Mouse (Mus musculus) forebrain, embryonic 14.5 days (tissue): ENCODE results near the gene Ppm1g. TPM values are rescaled to one million over a fixed set of nuclear protein-coding genes. Genes with fewer than 3 reads are reported as not detected.
A peak's percentile ranks its signal among the peaks of the same experiment; 100 is the strongest.

Source experiments
- ATAC-seq: fragments of 200-750 bp; cut with Nextera tagmentation; 2 replicates; pipeline ENCODE4 v1.8.0; 2017; ENCODE audit warnings: mild to moderate bottlenecking, moderate library complexity
- DNase-seq: peaks from one replicate; pipeline ENCODE4 v3.0.0-alpha.2; 2015; ENCODE audit warnings: low spot score
- H3K27ac ChIP-seq: fragments of 300-500 bp; sonication (generic); 2 replicates; pipeline ENCODE4 v1.5.1; 2014; ENCODE audit warnings: low read depth, mild to moderate bottlenecking, control low read depth, low read length, moderate library complexity
- H3K27me3 ChIP-seq: fragments of 300-500 bp; sonication (generic); replicated peaks from 2 replicates; pipeline ENCODE4 v1.6.1; 2014; ENCODE audit warnings: low read length, control low read depth, mixed read lengths; ENCODE audit not compliant: control insufficient read depth, insufficient read depth
- H3K36me3 ChIP-seq: fragments of 300-500 bp; sonication (generic); 2 replicates; pipeline ENCODE4 v1.6.1; 2014; ENCODE audit warnings: low read length, control low read depth; ENCODE audit not compliant: control insufficient read depth, insufficient read depth
- H3K4me1 ChIP-seq: fragments of 300-500 bp; sonication (generic); 2 replicates; pipeline ENCODE4 v1.6.1; 2014; ENCODE audit warnings: antibody characterized with exemption, low read length, control low read depth; ENCODE audit not compliant: control insufficient read depth, insufficient read depth
- H3K4me2 ChIP-seq: fragments of 300-500 bp; sonication (generic); 2 replicates; pipeline ENCODE4 v1.6.1; 2014; ENCODE audit warnings: mild to moderate bottlenecking, control low read depth, low read length
- H3K4me3 ChIP-seq: fragments of 300-500 bp; sonication (generic); 2 replicates; pipeline ENCODE4 v1.5.1; 2014; ENCODE audit warnings: low read depth, low read length, control low read depth
- H3K9ac ChIP-seq: fragments of 300-500 bp; sonication (generic); 2 replicates; pipeline ENCODE4 v1.6.1; 2014; ENCODE audit warnings: mild to moderate bottlenecking, low read length, control low read depth, moderate library complexity
- H3K9me3 ChIP-seq: fragments of 300-500 bp; sonication (generic); replicated peaks from 2 replicates; pipeline ENCODE4 v1.6.1; 2016; ENCODE audit warnings: low read length, control low read depth, mixed read lengths; ENCODE audit not compliant: control insufficient read depth
- WGBS: fragments of 180-500 bp; shearing (Covaris S2); extraction: QIAGEN DNeasy Blood & Tissue Kit; methylation state at CpG from one replicate; pipeline ENCODE4 v1.1.7; 2014; 5-methylcytosine and 5-hydroxymethylcytosine counted together
- polyA plus RNA-seq: library from polyadenylated mRNA; unstranded; fragments of >200 nt; fragmentation: Nextera tagmentation; extraction: Ambion mirVana; gene quantifications from 2 replicates; pipeline ENCODE4 v1.2.1, GENCODE M21; 2014

The Ppm1g gene
- polyA plus RNA-seq, 1 experiment from 2014 or later, result 133 TPM

DNA sequence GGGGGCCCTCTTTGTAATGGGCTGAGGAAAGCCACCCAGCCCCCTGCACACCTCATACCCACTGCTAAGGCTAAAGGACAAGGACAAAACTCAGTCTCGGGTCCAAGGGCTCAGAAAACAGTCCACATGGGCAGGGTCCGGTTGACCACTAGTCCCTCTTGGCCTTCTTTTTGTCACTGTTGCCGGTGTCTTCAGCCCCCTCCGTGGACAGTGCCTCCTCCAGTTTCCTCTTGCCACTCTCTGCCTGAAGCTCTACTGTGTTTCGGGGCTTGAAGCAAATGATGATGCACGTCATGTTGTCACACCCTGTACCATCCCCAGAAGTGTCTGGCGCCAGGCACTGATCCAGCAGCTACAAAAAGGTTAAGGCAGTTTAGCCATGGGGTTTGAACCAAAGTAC lies 17.6 kb downstream of the Ppm1g start:
- Histone ChIP-seq H3K4me1 (peaks cover 15% of the 10 kb centered on the region), H3K4me3 (peak overlapping the region; percentile 86; the same call in 1 of the 2 replicates), H3K9me3 (0 out of 2 replicates have a peak, but pooled peaks cover 3% of the 10 kb centered on the region), H3K27ac (peak overlapping the region; percentile 82; the same call in 1 of the 2 replicates), H3K9ac (peak overlapping the region; percentile 52; the same call in 1 of the 2 replicates), H3K36me3 (peaks cover 83% of the 10 kb centered on the region), H3K4me2 (peak overlapping the region; percentile 70), H3K27me3 (no peaks in the 10 kb centered on the region)
- ATAC-seq (no peak), DNase-seq (no peak)
- WGBS, result 85% methylated on average over 7 of the region's 7 CpGs

DNA sequence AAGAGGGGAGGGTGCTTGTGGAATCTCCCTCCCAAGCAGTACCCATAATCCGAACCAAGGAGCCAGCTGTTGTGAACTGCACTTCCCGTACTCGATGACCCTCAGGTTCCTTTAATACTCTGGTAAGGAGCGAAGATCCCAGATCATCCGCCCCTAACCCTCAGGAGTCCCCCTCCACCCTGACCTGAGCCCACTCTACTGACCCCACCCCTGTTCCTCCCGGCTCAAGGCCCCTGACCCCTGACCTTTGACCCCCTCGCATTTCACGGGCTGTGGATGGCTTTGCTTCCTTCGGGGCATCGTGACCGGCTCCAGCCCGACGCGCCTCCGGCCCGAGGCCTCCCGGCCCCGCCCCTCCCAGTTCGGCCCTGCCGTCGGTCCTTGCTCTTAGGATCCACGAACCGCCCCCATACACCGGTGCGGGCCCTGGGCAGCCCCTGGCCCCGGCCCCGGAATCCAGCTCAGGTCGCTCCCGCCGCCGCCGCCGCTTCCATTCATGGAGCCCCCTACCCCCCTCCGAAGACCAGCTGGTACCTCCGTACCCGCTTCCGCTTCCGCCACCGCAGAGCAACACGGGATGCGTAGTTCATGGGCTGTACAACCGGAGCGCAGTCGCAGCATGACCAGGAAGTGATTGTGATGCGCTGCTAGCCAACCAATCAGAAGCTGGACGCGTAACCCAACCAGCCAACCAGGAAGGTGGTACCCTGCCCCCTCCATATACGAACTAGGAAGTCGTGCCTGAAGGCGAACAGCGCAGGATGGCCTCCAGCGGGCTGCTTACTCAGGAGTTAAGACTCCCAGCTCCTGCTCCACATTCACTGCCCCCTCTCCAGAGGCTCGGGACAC lies 18.5 kb downstream of the Ppm1g start, which contains the start of gene Zfp513:
Gene Zfp513, minus strand, starts transcription at position 562 of the 849 bp plus-strand sequence.
- ATAC-seq (peak; percentile 98), DNase-seq (peak; percentile 99)
- Histone ChIP-seq H3K36me3 (peaks cover 83% of the 10 kb centered on the region), H3K27me3 (no peaks in the 10 kb centered on the region), H3K4me3 (peak within 1 kb of the TSS; percentile 86), H3K27ac (peak within 1 kb of the TSS; percentile 82), H3K9me3 (0 out of 2 replicates have a peak, but pooled peaks cover 3% of the 10 kb centered on the region), H3K4me2 (peak within 1 kb of the TSS; percentile 95), H3K9ac (peak within 1 kb of the TSS; percentile 93), H3K4me1 (peaks cover 15% of the 10 kb centered on the region)
- under 1% methylated on average over 53 of the region's 53 CpGs for WGBS

DNA sequence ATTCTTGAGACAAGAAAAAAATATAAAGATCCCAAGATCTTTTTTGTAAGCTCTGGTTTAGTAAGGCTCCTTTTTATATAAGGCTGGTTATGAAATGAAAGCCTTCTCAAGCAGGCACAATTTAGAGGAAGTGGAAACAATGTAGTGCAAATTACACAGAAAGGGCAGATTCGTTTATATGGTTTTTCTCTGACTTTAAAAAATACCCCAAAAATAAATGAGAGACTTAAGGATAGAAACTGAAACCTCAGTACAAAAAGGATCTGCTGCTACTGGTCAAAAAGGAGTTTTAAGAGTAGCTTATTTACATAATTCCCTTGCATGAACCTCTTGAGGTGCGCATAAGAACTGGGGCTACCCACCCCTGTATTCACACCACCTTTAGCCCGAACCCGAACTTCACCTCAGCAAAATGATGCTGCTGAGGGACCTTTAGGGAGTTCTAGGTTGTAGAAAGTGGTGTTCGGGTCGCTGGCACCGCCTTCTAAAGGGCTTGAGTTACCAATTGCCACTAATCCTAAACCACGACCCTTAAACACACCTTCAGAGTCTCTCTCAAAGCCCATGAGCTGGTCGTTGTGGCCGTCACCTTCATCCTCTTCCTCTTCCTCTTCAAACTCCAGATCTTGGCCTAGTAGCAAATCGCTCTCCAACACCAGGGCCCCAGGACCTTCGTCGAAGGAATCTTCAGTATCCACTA lies 19.3 kb downstream of the Ppm1g start:
- Histone ChIP-seq H3K27ac (peak overlapping the region; percentile 76; the same call in 1 of the 2 replicates), H3K36me3 (peaks cover 83% of the 10 kb centered on the region), H3K9me3 (0 out of 2 replicates have a peak, but pooled peaks cover 3% of the 10 kb centered on the region), H3K4me3 (peak overlapping the region; percentile 86), H3K9ac (peak overlapping the region; percentile 93), H3K27me3 (no peaks in the 10 kb centered on the region), H3K4me2 (peak overlapping the region; percentile 95), H3K4me1 (peaks cover 15% of the 10 kb centered on the region)
- ATAC-seq (no peak), DNase-seq (peak; percentile 4)
- 21% methylated on average over 13 of the region's 13 CpGs for WGBS

DNA sequence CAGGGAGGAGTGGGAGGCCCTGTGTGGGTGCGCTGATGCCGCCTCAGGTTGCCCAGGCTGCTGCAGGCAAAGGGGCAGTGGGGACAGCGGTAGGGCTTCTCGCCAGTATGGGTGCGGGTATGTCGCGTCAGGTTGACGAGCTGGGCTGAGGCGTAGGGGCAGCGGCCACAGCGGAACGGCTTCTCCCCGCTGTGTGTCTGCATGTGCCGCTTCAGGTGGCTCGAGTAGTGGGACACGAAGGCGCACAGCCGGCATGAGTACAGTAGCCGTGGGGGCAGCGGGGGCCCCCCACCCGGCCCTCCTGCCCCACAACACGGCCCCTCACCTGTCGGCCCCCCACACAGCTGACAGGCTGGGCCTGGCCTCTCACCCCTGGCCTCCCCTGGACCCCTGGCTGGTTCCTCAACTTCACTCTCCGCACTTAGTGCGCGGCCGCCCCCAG lies 20.1 kb downstream of the Ppm1g start:
- no peaks in the 10 kb centered on the region for H3K27me3 ChIP-seq
- H3K4me2 ChIP-seq, result no peak overlapping the region
- H3K9ac ChIP-seq, result no peak overlapping the region
- ATAC-seq (no peak), DNase-seq (no peak)
- H3K27ac ChIP-seq, result no peak overlapping the region
- H3K36me3 ChIP-seq, result peaks cover 83% of the 10 kb centered on the region
- 0 out of 2 replicates have a peak, but pooled peaks cover 3% of the 10 kb centered on the region for H3K9me3 ChIP-seq
- 0 out of 2 replicates have a peak overlapping the region, but pooled peaks have one; percentile 86 for H3K4me3 ChIP-seq
- H3K4me1 ChIP-seq, result peaks cover 15% of the 10 kb centered on the region
- whole genome bisulfite sequencing, result 90% methylated on average over 27 of the region's 27 CpGs

DNA sequence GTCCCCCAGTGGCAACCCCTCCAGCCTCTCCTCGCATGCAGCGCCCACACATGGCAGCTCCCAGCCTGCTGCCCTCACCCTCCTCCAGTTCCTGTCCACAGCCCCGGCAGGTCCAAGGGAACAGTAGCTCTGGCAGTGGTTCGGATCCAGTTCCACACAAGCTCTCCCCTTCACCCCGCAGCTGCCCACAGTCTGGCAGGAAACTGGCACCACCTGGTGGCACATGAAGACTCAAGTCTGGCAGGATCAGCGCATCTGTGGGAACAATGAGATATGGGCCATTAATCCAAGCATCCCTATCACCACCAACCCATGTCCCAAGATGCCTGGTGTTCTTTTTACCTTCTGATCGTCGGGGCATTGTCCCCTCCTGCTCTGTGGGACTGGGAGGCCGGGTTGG lies 20.6 kb downstream of the Ppm1g start:
- DNase-seq, result no peak
- ATAC-seq, result no peak
- Histone ChIP-seq H3K9ac (no peak overlapping the region), H3K4me2 (no peak overlapping the region), H3K36me3 (peaks cover 83% of the 10 kb centered on the region), H3K4me3 (no peak overlapping the region), H3K27ac (no peak overlapping the region), H3K4me1 (peaks cover 15% of the 10 kb centered on the region), H3K9me3 (0 out of 2 replicates have a peak, but pooled peaks cover 3% of the 10 kb centered on the region), H3K27me3 (no peaks in the 10 kb centered on the region)
- 85% methylated on average over 9 of the region's 9 CpGs for WGBS

DNA sequence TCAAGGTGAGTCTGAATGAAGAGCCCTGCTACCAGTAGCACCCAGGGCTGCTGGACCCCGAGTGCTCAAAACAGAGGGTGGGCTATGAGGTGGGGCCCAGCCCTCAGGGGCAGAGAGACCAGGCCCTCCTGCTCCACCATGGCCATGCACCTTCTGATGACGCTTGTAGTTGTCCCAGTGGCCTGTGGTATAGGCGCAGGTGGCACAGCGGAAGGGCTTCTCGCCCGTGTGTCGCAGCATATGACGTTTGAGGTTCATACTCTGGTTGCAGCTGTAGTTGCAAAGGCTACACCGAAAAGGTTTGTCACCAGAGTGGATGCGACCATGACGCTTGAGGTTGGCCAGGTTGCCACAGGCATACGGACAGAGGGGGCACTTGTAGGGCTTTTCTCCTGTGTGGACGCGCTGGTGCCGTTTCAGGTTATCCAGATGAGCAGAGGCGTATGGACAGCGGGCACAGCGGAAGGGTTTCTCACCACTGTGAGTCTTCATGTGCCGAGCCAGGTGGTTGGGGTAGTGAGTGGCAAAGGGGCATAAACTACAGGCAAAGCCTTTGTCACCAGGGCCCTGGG lies 21.1 kb downstream of the Ppm1g start:
- Histone ChIP-seq H3K4me1 (peaks cover 15% of the 10 kb centered on the region), H3K27me3 (no peaks in the 10 kb centered on the region), H3K4me2 (no peak overlapping the region), H3K36me3 (peaks cover 83% of the 10 kb centered on the region), H3K27ac (no peak overlapping the region), H3K4me3 (no peak overlapping the region), H3K9me3 (0 out of 2 replicates have a peak, but pooled peaks cover 3% of the 10 kb centered on the region), H3K9ac (no peak overlapping the region)
- DNase-seq (no peak), ATAC-seq (no peak)
- WGBS, result 95% methylated on average over 19 of the region's 19 CpGs

DNA sequence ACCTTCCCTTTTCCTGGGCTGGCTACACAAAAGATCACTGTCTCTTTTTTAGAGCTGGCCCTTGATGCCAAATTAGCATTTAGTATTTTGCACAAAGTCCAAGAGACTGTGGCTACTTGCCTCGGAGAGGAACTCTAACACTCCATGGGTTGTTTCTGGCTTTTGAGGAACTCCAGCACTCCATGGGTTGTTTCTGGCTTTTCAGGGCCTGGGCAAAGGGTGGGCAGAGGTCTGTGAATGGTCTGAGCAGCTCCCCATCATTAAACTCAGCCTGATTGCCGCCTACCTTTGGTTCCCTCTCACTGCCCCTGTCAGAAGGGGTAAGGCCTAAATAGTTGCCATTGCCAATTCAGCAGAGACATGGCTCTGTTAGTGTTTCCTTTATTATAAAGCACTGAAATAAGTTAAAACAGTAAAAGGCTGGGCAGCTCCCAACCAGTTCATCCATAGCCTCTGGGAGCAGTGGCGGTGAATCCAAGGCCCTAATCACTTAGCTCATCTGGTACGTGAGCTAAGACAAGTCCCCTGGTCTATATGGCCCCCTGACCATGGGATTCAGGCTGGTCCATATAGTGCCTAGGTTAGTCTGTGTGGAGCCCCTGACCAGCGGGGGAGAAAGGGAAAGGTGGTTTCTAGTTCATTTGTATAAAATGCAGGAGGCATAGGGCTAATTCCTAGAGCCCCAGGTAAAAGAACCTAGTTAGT lies 21.7 kb downstream of the Ppm1g start:
- Histone ChIP-seq H3K9me3 (0 out of 2 replicates have a peak, but pooled peaks cover 3% of the 10 kb centered on the region), H3K4me2 (no peak overlapping the region), H3K27me3 (no peaks in the 10 kb centered on the region), H3K27ac (no peak overlapping the region), H3K36me3 (peaks cover 77% of the 10 kb centered on the region), H3K4me3 (no peak overlapping the region), H3K4me1 (peaks cover 19% of the 10 kb centered on the region), H3K9ac (no peak overlapping the region)
- no peak for ATAC-seq
- DNase-seq, result no peak
- 75% methylated on average over 5 of the region's 5 CpGs for WGBS

DNA sequence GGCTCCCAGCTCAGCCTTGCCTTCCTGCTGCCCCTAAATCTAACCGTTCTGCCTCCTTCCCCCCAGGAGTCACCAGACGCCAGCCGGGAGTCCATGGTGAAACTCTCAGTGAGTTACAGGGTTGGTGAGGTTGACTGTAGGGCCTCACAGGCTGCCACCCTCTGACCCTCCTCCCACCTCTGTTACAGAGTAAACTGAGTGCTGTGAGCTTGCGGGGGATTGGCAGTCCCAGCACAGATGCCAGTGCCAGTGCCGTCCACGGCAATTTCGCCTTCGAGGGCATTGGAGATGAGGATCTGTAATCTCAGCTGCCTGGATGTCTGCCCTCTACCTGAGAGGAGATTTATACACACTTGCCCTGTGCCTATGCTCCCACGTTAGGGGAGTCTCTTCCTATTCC lies 22.3 kb downstream of the Ppm1g start:
- Histone ChIP-seq H3K9me3 (0 out of 2 replicates have a peak, but pooled peaks cover 3% of the 10 kb centered on the region), H3K36me3 (peaks cover 71% of the 10 kb centered on the region), H3K27me3 (no peaks in the 10 kb centered on the region), H3K27ac (no peak overlapping the region), H3K4me2 (no peak overlapping the region), H3K9ac (no peak overlapping the region), H3K4me3 (no peak overlapping the region), H3K4me1 (peaks cover 19% of the 10 kb centered on the region)
- no peak for ATAC-seq
- 81% methylated on average over 9 of the region's 9 CpGs for WGBS
- no peak for DNase-seq
